Mouse (Mus musculus): ENCODE results near the gene Ccdc61. TPM values are rescaled to one million over a fixed set of nuclear protein-coding genes. Genes with fewer than 3 reads are reported as not detected.

Ccdc61 gene
- total RNA-seq (2023; ENCODE audit: inconsistent age): 17.6 to 25.4 TPM (median 23.2 TPM) in 4 replicates

DNA sequence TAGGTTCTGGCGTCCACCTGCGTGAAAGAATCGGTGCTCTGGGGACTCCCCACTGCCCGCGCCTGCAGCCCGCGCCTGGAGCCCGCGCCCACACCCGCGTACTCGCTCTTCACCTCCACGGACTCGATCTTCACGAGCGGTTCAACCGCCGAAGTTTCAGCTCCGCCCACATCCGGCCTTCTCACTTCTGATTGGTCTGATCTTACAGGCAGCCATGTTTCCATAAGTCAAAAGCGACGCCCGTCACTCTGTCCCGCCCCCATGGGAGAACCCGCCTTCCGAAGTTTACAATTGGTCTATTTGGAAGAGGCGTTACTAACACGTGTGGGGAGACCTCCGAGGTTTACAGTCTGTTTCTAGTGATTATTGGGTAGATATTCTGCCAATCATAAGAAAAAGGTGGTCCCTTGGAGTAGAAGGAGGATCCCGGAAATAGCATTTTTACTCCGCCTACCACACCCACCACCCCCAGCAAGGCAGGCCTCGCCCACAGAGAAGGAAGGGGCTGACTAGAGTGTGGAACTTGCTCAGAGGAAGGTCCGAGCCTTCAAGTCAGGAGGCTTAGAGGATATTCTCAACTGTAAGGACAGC lies at the start of gene Ccdc61:
TSS of gene Ccdc61 (minus strand) at position 175 of the 591 bp plus-strand sequence.

DNA sequence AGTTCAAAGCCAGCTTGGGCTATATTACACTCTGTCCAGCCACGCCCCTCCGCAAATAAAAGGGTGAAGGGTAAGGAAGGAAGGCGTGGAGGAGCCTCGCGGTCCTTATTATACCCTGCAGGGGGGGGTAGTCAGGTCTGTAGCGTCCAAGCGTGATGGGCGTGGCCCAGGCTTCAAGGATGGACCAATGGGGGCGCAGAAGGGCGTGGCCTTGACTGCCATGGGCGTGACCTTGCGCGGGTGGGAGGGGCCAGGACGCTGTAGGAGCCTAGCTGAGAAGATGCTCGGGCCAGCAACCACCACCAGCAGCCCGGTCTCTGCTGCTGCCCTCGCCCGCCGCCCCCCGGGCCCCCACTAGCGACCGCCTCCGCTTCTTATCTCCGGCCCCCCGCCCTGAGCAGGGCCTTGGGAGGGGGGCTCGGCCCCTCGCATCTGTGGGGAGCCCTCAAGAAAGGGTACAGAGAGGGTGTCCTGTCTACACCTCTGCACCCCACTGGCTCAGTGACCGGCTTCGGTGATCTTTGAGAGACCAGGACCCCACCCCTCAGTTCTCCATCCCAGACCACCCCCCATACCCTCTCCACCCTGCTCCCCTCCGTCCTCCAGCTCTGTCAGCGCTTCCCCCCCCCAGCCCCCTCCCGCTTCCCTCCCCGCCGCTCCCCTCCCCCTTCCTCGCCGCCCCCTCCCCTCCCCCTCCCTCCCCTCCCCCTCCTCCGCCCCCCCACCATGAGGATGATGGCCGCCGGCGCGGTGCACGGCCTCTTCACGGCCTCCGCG lies 15.1 kb upstream of the Ccdc61 start, which contains the start of gene Nova2:
TSS of gene Nova2 (plus strand) at position 727 of the 777 bp plus-strand sequence.

DNA sequence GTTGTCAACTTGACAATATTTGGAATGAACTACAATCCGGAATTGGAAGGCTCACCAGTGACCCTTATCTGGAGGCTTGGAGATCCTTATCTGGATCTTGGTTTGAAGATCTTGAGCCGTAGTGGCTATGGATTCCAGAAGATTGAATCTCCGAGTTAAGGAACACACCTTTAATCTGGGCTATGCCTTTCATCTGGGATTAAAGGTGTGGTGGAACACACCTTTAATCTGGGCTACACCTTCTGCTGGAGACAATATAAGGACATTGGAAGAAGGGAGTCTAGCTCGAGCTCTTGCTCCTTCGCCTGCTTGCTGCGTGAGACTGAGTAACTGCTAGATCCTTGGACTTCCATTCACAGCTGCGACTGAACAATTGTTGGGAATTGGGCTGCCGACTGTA lies 39.2 kb downstream of the Ccdc61 start, which contains the start of gene Pglyrp1:
TSS of gene Pglyrp1 (plus strand) at position 301 of the 400 bp plus-strand sequence.

Other genes with a start within 250 kb of the Ccdc61 start
- not detected in 4 replicates for gene Psg20, start 224.2 kb downstream of the Ccdc61 start, total RNA-seq (2023; ENCODE audit: inconsistent age)
- gene Psg22, start 192.3 kb downstream of the Ccdc61 start, total RNA-seq (2023; ENCODE audit: inconsistent age): not detected in 4 replicates
- not detected in 4 replicates for gene Psg19, start 111.9 kb downstream of the Ccdc61 start, total RNA-seq (2023; ENCODE audit: inconsistent age)
- gene Psg17, start 88.8 kb downstream of the Ccdc61 start, total RNA-seq (2023; ENCODE audit: inconsistent age): not detected in 4 replicates
- gene Mill2, start 70.4 kb downstream of the Ccdc61 start, total RNA-seq (2023; ENCODE audit: inconsistent age): not detected in 4 replicates
- gene Pglyrp1, start 39.1 kb downstream of the Ccdc61 start, total RNA-seq (2023; ENCODE audit: inconsistent age): 20.5 to 23.4 TPM (median 22.0 TPM) in 4 replicates
- gene Nova2, start 15.5 kb upstream of the Ccdc61 start, total RNA-seq (2023; ENCODE audit: inconsistent age): not detected in 4 replicates
- gene Nanos2, start 77.0 kb upstream of the Ccdc61 start, total RNA-seq (2023; ENCODE audit: inconsistent age): not detected in 4 replicates
- 1.2 to 2.0 TPM (median 1.5 TPM) in 4 replicates for gene Mypop, start 80.8 kb upstream of the Ccdc61 start, total RNA-seq (2023; ENCODE audit: inconsistent age)
- 28.5 to 35.3 TPM (median 33.8 TPM) in 4 replicates for gene Irf2bp1, start 93.6 kb upstream of the Ccdc61 start, total RNA-seq (2023; ENCODE audit: inconsistent age)
- not detected in 4 replicates for gene Foxa3, start 113.1 kb upstream of the Ccdc61 start, total RNA-seq (2023; ENCODE audit: inconsistent age)
- gene Sympk, start 114.0 kb upstream of the Ccdc61 start, total RNA-seq (2023; ENCODE audit: inconsistent age): 99.2 to 117 TPM (median 107 TPM) in 4 replicates
- gene Rsph6a, start 144.3 kb upstream of the Ccdc61 start, total RNA-seq (2023; ENCODE audit: inconsistent age): 1.00 TPM in 1 of 4 replicates, not detected in the others
- 19.7 to 23.8 TPM (median 21.4 TPM) in 4 replicates for gene Dmwd, start 165.8 kb upstream of the Ccdc61 start, total RNA-seq (2023; ENCODE audit: inconsistent age)
- gene Dmpk, start 173.4 kb upstream of the Ccdc61 start, total RNA-seq (2023; ENCODE audit: inconsistent age): 15.9 to 23.2 TPM (median 19.0 TPM) in 4 replicates
- gene Six5, start 184.2 kb upstream of the Ccdc61 start, total RNA-seq (2023; ENCODE audit: inconsistent age): 0.21 to 0.51 TPM (median 0.34 TPM) in 4 replicates
- 0.12 TPM in 1 of 4 replicates, not detected in the others for gene Gm4969, start 208.0 kb upstream of the Ccdc61 start, total RNA-seq (2023; ENCODE audit: inconsistent age)
- gene Fbxo46, start 209.4 kb upstream of the Ccdc61 start, total RNA-seq (2023; ENCODE audit: inconsistent age): 25.7 to 28.5 TPM (median 26.6 TPM) in 4 replicates
- gene Qpctl, start 238.9 kb upstream of the Ccdc61 start, total RNA-seq (2023; ENCODE audit: inconsistent age): 10.1 to 12.4 TPM (median 10.5 TPM) in 4 replicates
- 91.1 to 103 TPM (median 97.6 TPM) in 4 replicates for gene Snrpd2, start 239.3 kb upstream of the Ccdc61 start, total RNA-seq (2023; ENCODE audit: inconsistent age)

Measured in B cell, adult (primary cell).